Mouse (Mus musculus) neural tube, embryonic 15.5 days (tissue): ENCODE measurements around the gene Wwc2. TPM values are rescaled to one million over a fixed set of nuclear protein-coding genes. Genes with fewer than 3 reads are reported as not detected.

Source experiments
- ATAC-seq: fragments of 200-750 bp; cut with Nextera tagmentation; 2 replicates; pipeline ENCODE4 v1.8.0; 2017; ENCODE audit warnings: mild to moderate bottlenecking, moderate TSS enrichment, moderate library complexity; ENCODE audit not compliant: low FRiP score
- H3K27ac ChIP-seq: fragments of 300-500 bp; sonication (generic); replicated peaks from 2 replicates; pipeline ENCODE4 v1.5.1; 2015; ENCODE audit warnings: mild to moderate bottlenecking, inconsistent platforms
- H3K27me3 ChIP-seq: fragments of 300-500 bp; sonication (generic); replicated peaks from 2 replicates; pipeline ENCODE4 v1.6.1; 2015; ENCODE audit warnings: inconsistent platforms
- H3K36me3 ChIP-seq: fragments of 300-500 bp; sonication (generic); 2 replicates; pipeline ENCODE4 v1.6.1; 2015; ENCODE audit warnings: inconsistent platforms
- H3K4me1 ChIP-seq: fragments of 300-500 bp; sonication (generic); 2 replicates; pipeline ENCODE4 v1.6.1; 2015; ENCODE audit warnings: inconsistent platforms
- H3K4me2 ChIP-seq: fragments of 300-500 bp; sonication (generic); 2 replicates; pipeline ENCODE4 v1.6.1; 2015; ENCODE audit warnings: inconsistent platforms, mild to moderate bottlenecking, moderate library complexity
- H3K4me3 ChIP-seq: fragments of 300-500 bp; sonication (generic); replicated peaks from 2 replicates; pipeline ENCODE4 v1.5.1; 2015; ENCODE audit warnings: mild to moderate bottlenecking, inconsistent platforms
- H3K9ac ChIP-seq: fragments of 300-500 bp; sonication (generic); replicated peaks from 2 replicates; pipeline ENCODE4 v1.6.1; 2015; ENCODE audit warnings: mild to moderate bottlenecking, inconsistent platforms
- H3K9me3 ChIP-seq: fragments of 300-500 bp; sonication (generic); replicated peaks from 2 replicates; pipeline ENCODE4 v1.6.1; 2016; ENCODE audit warnings: inconsistent platforms
- WGBS: fragments of 180-500 bp; shearing (Covaris S2); methylation state at CpG from one replicate; pipeline ENCODE4 v1.1.7; 2015; ENCODE audit warnings: mixed read lengths; 5-methylcytosine and 5-hydroxymethylcytosine counted together
- polyA plus RNA-seq: library from polyadenylated mRNA; unstranded; fragments of >200 nt; fragmentation: Nextera tagmentation; extraction: Ambion mirVana; gene quantifications from 2 replicates; pipeline ENCODE4 v1.2.1, GENCODE M21; 2015

Gene Wwc2
- polyA plus RNA-seq, 1 experiment from 2014 or later: 5.8 TPM

GRCm38 (mm10) chr8:47867067-47867466, 123.7 kb downstream of the Wwc2 start:
- 28% methylated on average over 8 of the region's 8 CpGs for WGBS
- Histone ChIP-seq H3K9ac (no peak overlapping the region), H3K4me1 (0 out of 2 replicates have a peak, but pooled peaks cover 3% of the 10 kb centered on the region), H3K4me2 (no peak overlapping the region), H3K4me3 (no peak overlapping the region), H3K9me3 (no peaks in the 10 kb centered on the region), H3K27ac (no peak overlapping the region), H3K36me3 (peaks cover 16% of the 10 kb centered on the region; the same call in 1 of the 2 replicates), H3K27me3 (no peaks in the 10 kb centered on the region)
- peak; percentile 70; the same call in 1 of the 2 replicates for ATAC-seq

GRCm38 (mm10) chr8:47866568-47866967, 124.2 kb downstream of the Wwc2 start:
- H3K4me2 ChIP-seq: no peak overlapping the region
- H3K27ac ChIP-seq: no peak overlapping the region
- H3K9me3 ChIP-seq: no peaks in the 10 kb centered on the region
- no peak overlapping the region for H3K4me3 ChIP-seq
- H3K36me3 ChIP-seq: peaks cover 19% of the 10 kb centered on the region
- WGBS: 85% methylated on average over 8 of the region's 8 CpGs
- no peaks in the 10 kb centered on the region for H3K27me3 ChIP-seq
- no peak overlapping the region for H3K9ac ChIP-seq
- H3K4me1 ChIP-seq: 0 out of 2 replicates have a peak, but pooled peaks cover 3% of the 10 kb centered on the region
- peak; percentile 12; the same call in 1 of the 2 replicates for ATAC-seq

- WGBS: 73% methylated on average over 12 of the region's 12 CpGs
- no peak for ATAC-seq
- Histone ChIP-seq H3K9ac (no peak overlapping the region), H3K9me3 (no peaks in the 10 kb centered on the region), H3K4me3 (no peak overlapping the region), H3K27me3 (no peaks in the 10 kb centered on the region), H3K4me2 (peak overlapping the region; percentile 44), H3K36me3 (peaks cover 20% of the 10 kb centered on the region), H3K27ac (peak overlapping the region; percentile 60), H3K4me1 (peaks cover 10% of the 10 kb centered on the region)
These were observed 131.5 kb downstream of the Wwc2 start for GRCm38 (mm10) chr8:47859259-47859658.

GRCm38 (mm10) chr8:47853356-47853755, 137.4 kb downstream of the Wwc2 start:
- H3K4me1 ChIP-seq: peaks cover 6% of the 10 kb centered on the region
- ATAC-seq: no peak
- no peaks in the 10 kb centered on the region for H3K27me3 ChIP-seq
- H3K27ac ChIP-seq: no peak overlapping the region
- H3K4me2 ChIP-seq: no peak overlapping the region
- WGBS: 93% methylated on average over 5 of the region's 5 CpGs
- H3K9ac ChIP-seq: no peak overlapping the region
- peaks cover 19% of the 10 kb centered on the region; the same call in 1 of the 2 replicates for H3K36me3 ChIP-seq
- H3K4me3 ChIP-seq: no peak overlapping the region
- H3K9me3 ChIP-seq: no peaks in the 10 kb centered on the region

GRCm38 (mm10) chr8:47852737-47853136, 138.0 kb downstream of the Wwc2 start:
- Histone ChIP-seq H3K27ac (no peak overlapping the region), H3K27me3 (no peaks in the 10 kb centered on the region), H3K4me2 (no peak overlapping the region), H3K36me3 (peaks cover 25% of the 10 kb centered on the region; the same call in 1 of the 2 replicates), H3K4me1 (peaks cover 6% of the 10 kb centered on the region), H3K9me3 (no peaks in the 10 kb centered on the region), H3K4me3 (no peak overlapping the region), H3K9ac (no peak overlapping the region)
- 77% methylated on average over 5 of the region's 5 CpGs for WGBS
- ATAC-seq: no peak

- Histone ChIP-seq H3K4me2 (no peak overlapping the region), H3K27ac (no peak overlapping the region)
- 0 out of 2 replicates have a peak, but pooled peaks have one; percentile 17 for ATAC-seq
These were observed 138.8 kb downstream of the Wwc2 start for GRCm38 (mm10) chr8:47851824-47852502.

GRCm38 (mm10) chr8:47849842-47850241, 140.9 kb downstream of the Wwc2 start:
- H3K27ac ChIP-seq: no peak overlapping the region
- H3K4me3 ChIP-seq: no peak overlapping the region
- no peak overlapping the region for H3K4me2 ChIP-seq
- no peaks in the 10 kb centered on the region for H3K9me3 ChIP-seq
- WGBS: 85% methylated on average over 8 of the region's 8 CpGs
- H3K4me1 ChIP-seq: peaks cover 6% of the 10 kb centered on the region
- H3K36me3 ChIP-seq: peaks cover 23% of the 10 kb centered on the region
- H3K27me3 ChIP-seq: no peaks in the 10 kb centered on the region
- no peak overlapping the region for H3K9ac ChIP-seq
- no peak for ATAC-seq

More at GRCm38 (mm10) chr8:47851824-47852502, 138.8 kb downstream of the Wwc2 start:
- Histone ChIP-seq H3K36me3 (peaks cover 30% of the 10 kb centered on the region), H3K9me3 (no peaks in the 10 kb centered on the region), H3K9ac (no peak overlapping the region), H3K4me1 (peaks cover 6% of the 10 kb centered on the region), H3K4me3 (no peak overlapping the region), H3K27me3 (no peaks in the 10 kb centered on the region)
- WGBS: 77% methylated on average over 12 of the region's 12 CpGs

- H3K4me2 ChIP-seq: no peak overlapping the region
- H3K4me1 ChIP-seq: peaks cover 6% of the 10 kb centered on the region
- peaks cover 23% of the 10 kb centered on the region for H3K36me3 ChIP-seq
- H3K27ac ChIP-seq: no peak overlapping the region
- ATAC-seq: no peak
- H3K9me3 ChIP-seq: no peaks in the 10 kb centered on the region
- no peak overlapping the region for H3K4me3 ChIP-seq
- H3K27me3 ChIP-seq: no peaks in the 10 kb centered on the region
- H3K9ac ChIP-seq: no peak overlapping the region
- 87% methylated on average over 6 of the region's 6 CpGs for WGBS
These were observed 142.8 kb downstream of the Wwc2 start for GRCm38 (mm10) chr8:47847931-47848330.

GRCm38 (mm10) chr8:47847161-47847560, 143.6 kb downstream of the Wwc2 start:
- no peak overlapping the region for H3K4me2 ChIP-seq
- no peak for ATAC-seq
- peaks cover 2% of the 10 kb centered on the region for H3K4me1 ChIP-seq
- H3K9ac ChIP-seq: no peak overlapping the region
- 93% methylated on average over 14 of the region's 14 CpGs for WGBS
- H3K4me3 ChIP-seq: no peak overlapping the region
- no peaks in the 10 kb centered on the region for H3K27me3 ChIP-seq
- peaks cover 28% of the 10 kb centered on the region for H3K36me3 ChIP-seq
- no peaks in the 10 kb centered on the region for H3K9me3 ChIP-seq
- H3K27ac ChIP-seq: no peak overlapping the region

GRCm38 (mm10) chr8:47845956-47846355, 144.8 kb downstream of the Wwc2 start:
- Histone ChIP-seq H3K27ac (no peak overlapping the region), H3K27me3 (no peaks in the 10 kb centered on the region), H3K4me3 (no peak overlapping the region), H3K4me2 (no peak overlapping the region), H3K4me1 (no peaks in the 10 kb centered on the region), H3K9ac (no peak overlapping the region), H3K36me3 (peaks cover 28% of the 10 kb centered on the region), H3K9me3 (no peaks in the 10 kb centered on the region)
- ATAC-seq: peak; percentile 45; the same call in 1 of the 2 replicates
- 29% methylated on average over 13 of the region's 13 CpGs for WGBS

- Histone ChIP-seq H3K4me2 (no peak overlapping the region), H3K4me3 (no peak overlapping the region), H3K27me3 (no peaks in the 10 kb centered on the region), H3K9me3 (no peaks in the 10 kb centered on the region), H3K36me3 (peaks cover 30% of the 10 kb centered on the region), H3K4me1 (no peaks in the 10 kb centered on the region), H3K27ac (no peak overlapping the region), H3K9ac (no peak overlapping the region)
- no peak for ATAC-seq
- WGBS: 96% methylated on average over 10 of the region's 10 CpGs
These were observed 147.1 kb downstream of the Wwc2 start for GRCm38 (mm10) chr8:47843651-47844050.

- H3K4me2 ChIP-seq: no peak overlapping the region
- no peaks in the 10 kb centered on the region for H3K4me1 ChIP-seq
- no peak overlapping the region for H3K9ac ChIP-seq
- no peaks in the 10 kb centered on the region for H3K27me3 ChIP-seq
- H3K9me3 ChIP-seq: no peaks in the 10 kb centered on the region
- 81% methylated on average over 7 of the region's 7 CpGs for WGBS
- no peak for ATAC-seq
- H3K4me3 ChIP-seq: no peak overlapping the region
- H3K27ac ChIP-seq: no peak overlapping the region
- H3K36me3 ChIP-seq: peaks cover 25% of the 10 kb centered on the region
These were observed 147.7 kb downstream of the Wwc2 start for GRCm38 (mm10) chr8:47843063-47843462.
